Mouse (Mus musculus): ENCODE data around the gene Gm3264.
"Not testable (repeated sequence)": the region's sequence is repeated elsewhere in the genome, so short reads cannot be mapped to it uniquely, and the experiment has no call there.

Gene Gm3264

GRCm38 (mm10) chr14:4855299-4855980, at the start of gene Gm3264:
Gene Gm3264 (plus strand): TSS chr14:4855576.
- peak in 1 of 2 experiments; percentile 2 for DNase-seq

- DNase-seq, result not testable (repeated sequence)
Observed at GRCm38 (mm10) chr14:4806421-4806820, 49.0 kb upstream of the Gm3264 start.

- DNase-seq, result peak in 1 of 2 experiments; percentile 1
Observed at GRCm38 (mm10) chr14:4821950-4822349, 33.4 kb upstream of the Gm3264 start.

- not testable (repeated sequence) for DNase-seq
Observed at GRCm38 (mm10) chr14:4837806-4838205, 17.6 kb upstream of the Gm3264 start, which contains the start of gene Gm3269. Gene Gm3269 (plus strand): TSS chr14:4838106.

GRCm38 (mm10) chr14:4892116-4892515, 36.7 kb downstream of the Gm3264 start, which contains the start of gene Gm3278:
Gene Gm3278 (plus strand): TSS chr14:4892416.
- not testable (repeated sequence) for DNase-seq
